Mouse (Mus musculus): ENCODE measurements around the gene Tmem69.

Gene Tmem69

GRCm38 (mm10) chr4:116555413-116556300 lies at the start of gene Tmem69:
Gene Tmem69 (minus strand): TSS chr4:116555936.
- peak; percentile 30 to 66 for DNase-seq

GRCm38 (mm10) chr4:116596978-116597881 lies 41.5 kb upstream of the Tmem69 start:
- DNase-seq = peak; percentile 75 to 80

GRCm38 (mm10) chr4:116596379-116596778 lies 40.6 kb upstream of the Tmem69 start, which contains the start of gene Ccdc17:
Gene Ccdc17 (plus strand): TSS chr4:116596654.
- no peak for DNase-seq

DNA sequence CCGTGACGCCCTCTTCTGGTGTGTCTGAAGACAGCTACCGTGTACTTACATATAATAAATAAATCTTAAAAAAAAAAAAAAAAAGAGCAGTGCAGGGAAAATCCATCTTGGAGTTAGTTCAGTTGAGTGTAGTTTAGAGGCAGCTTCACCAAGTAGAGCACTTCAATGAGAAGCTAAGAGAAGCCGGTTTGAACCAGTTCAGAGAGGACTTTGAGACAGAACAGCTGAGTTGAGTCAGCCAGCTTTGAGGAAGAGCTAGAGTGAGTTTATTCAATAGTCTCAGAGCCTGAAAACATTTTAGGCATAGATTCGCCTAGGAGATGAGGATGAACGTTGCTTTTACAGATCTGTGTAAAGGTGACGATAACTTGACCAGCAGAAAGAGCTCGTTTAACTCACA lies 40.1 kb upstream of the Tmem69 start:
- DNase-seq = no peak

- DNase-seq = peak in 1 of 2 experiments; percentile 14
Observed at GRCm38 (mm10) chr4:116558151-116558882, 2.6 kb upstream of the Tmem69 start.

GRCm38 (mm10) chr4:116557306-116558121 lies 1.8 kb upstream of the Tmem69 start, which contains the start of gene Gpbp1l1:
Gene Gpbp1l1 (plus strand): TSS chr4:116557658.
- peak; percentile 98 for DNase-seq

- DNase-seq = peak; percentile 88 to 91
Observed at GRCm38 (mm10) chr4:116556561-116557305, 997 bp upstream of the Tmem69 start.

DNA sequence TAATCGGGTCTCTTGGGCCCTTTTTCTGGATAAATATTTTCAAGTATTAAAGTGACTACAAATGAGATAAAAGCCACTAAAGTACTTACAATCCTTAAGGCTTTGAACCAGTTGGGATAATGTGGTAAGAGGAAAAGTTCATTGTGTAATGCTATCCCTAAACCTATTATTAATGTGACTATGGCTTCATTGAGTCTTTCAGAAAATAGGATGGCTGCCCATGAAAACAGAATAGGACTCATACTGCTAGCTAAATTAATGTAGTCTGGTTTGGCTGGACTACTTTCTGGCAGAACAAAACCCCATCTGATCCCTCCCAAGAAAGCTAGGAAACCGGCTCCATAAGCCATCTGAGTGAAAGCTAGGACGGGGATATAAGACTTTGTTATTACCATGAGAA lies 2.7 kb downstream of the Tmem69 start:
- no peak for DNase-seq

DNA sequence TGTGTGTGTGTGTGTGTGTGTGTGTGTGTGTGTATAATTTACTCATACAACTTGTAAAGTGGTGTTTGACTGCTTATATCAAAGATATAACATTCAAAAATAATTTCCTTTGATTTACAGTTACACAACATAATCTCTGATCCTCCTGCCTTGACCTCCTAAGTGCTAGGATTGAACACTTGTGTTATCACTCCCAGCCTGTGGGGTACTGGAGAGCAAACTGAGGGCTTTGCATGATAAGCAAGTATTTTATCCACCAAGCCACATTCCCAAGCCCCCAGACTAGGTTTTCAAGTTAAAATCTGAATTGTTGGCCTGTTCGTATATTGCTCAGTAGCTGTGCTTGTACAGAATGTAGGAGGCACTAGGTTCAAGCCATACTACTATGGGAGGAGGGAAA lies 5.3 kb downstream of the Tmem69 start:
- no peak for DNase-seq

GRCm38 (mm10) chr4:116537737-116538136 lies 18.0 kb downstream of the Tmem69 start:
- DNase-seq = no peak

GRCm38 (mm10) chr4:116536351-116536750 lies 19.4 kb downstream of the Tmem69 start:
- no peak for DNase-seq

DNA sequence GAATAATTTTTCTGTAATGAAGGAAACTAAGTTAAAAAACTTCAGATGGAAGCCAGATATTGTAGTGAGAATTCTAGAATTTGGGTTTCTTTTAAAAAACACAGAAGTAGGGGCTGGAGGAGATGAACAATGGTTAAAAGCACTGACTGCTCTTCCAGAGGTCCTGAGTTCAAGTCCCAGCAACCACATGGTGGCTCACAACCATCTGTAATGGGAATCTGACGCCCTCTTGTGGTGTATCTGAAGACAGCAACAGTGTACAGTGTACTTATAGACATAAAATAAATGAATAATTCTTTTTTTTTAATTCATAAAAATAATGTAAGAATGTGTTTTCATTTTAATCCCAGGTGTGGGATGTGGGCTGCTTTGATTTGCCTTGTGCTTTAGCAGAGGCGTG lies 24.6 kb downstream of the Tmem69 start:
- DNase-seq = no peak

DNA sequence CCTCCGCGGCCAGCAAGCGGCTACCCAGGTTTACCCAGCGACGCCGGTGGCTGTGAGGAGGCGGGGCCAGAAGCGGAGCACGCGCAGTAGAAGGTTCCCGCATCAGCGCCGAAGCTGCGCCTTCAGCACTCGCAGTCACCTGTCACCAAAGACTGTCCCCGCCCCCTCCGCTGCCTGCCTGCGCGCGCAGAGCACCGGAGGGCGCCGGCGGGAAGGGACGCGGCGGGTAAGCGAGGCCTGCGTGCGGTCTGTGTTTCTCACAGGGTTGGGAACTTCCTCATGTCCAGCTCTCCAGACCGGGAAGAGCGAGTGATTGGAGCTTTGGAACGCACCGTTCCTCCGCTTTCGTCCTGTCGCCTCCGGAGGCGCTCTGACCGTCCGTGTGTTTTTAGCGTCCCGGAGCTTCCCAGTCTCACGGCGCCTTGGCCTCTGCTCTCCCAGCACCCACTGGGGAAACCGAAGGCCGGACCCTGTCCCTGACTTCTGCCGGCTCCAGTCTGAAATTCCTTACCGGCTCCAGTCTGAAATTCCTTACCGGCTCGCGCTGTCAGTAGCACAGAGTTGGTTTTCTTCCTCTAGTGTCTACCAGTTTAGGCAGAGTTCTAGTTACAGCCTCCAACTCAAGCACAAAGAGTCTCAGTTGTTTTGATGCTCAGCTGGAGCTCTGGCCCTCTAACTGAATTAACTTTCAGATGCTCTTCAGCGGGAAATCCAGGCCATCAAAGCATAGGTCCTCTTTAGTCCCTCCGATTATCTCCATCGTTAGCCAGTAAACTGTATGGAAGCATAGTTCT lies 48.1 kb downstream of the Tmem69 start, which contains the start of gene Ipp:
Gene Ipp (plus strand): TSS at position 125 of the 794 bp plus-strand sequence.
- DNase-seq = peak; percentile 94 to 97

DNA sequence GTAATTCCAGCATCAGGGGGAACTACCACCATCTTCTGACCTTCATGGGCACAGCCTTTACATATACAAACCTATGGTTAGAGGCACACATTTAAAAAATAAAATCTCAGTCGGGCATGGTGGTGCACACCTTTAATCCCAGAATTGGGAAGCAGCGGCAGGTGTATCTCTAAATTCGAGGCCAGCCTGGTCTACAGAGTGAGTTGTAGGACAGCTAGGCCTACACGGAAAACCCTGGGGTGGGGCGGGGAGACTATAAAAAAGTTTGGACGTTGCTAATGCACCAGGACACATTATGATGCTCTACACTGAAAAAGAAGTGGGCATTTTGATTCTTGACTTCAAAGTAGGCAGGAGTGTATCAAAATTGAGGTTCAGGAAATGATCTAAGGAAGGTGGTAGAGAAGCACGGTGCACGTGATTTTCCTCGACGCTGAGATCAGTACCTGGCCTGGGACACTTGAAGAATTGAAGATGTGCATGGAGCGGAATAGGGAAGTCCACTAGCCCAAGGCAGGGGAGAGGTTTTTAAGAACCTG lies 48.8 kb downstream of the Tmem69 start:
- no peak for DNase-seq

Measured in spleen, adult 18-20 months (tissue).